Mouse (Mus musculus) midbrain, embryonic 14.5 days (tissue): ENCODE data around the gene Coro1c. TPM values are rescaled to one million over a fixed set of nuclear protein-coding genes. Genes with fewer than 3 reads are reported as not detected.

ENCODE experiments used
- ATAC-seq: fragments of 200-750 bp; cut with Nextera tagmentation; 2 replicates; pipeline ENCODE4 v1.8.0; 2017; ENCODE audit warnings: moderate number of reproducible peaks, moderate library complexity; ENCODE audit not compliant: low FRiP score, low TSS enrichment
- DNase-seq: peaks from one replicate; pipeline ENCODE4 v3.0.0-alpha.2; 2015
- H3K27ac ChIP-seq: fragments of 300-500 bp; sonication (generic); replicated peaks from 2 replicates; pipeline ENCODE4 v1.5.1; 2014; ENCODE audit warnings: mild to moderate bottlenecking, low read depth, low read length, moderate library complexity
- H3K27me3 ChIP-seq: fragments of 300-500 bp; sonication (generic); 2 replicates; pipeline ENCODE4 v1.6.1; 2014; ENCODE audit warnings: low read length, control low read depth, mixed read lengths; ENCODE audit not compliant: control insufficient read depth, insufficient read depth
- H3K36me3 ChIP-seq: fragments of 300-500 bp; sonication (generic); 2 replicates; pipeline ENCODE4 v1.6.1; 2014; ENCODE audit warnings: low read length, control low read depth; ENCODE audit not compliant: control insufficient read depth, insufficient read depth
- H3K4me1 ChIP-seq: fragments of 300-500 bp; sonication (generic); 2 replicates; pipeline ENCODE4 v1.6.1; 2014; ENCODE audit warnings: mild to moderate bottlenecking, antibody characterized with exemption, low read length, control low read depth; ENCODE audit not compliant: control insufficient read depth, insufficient read depth
- H3K4me2 ChIP-seq: fragments of 300-500 bp; sonication (generic); 2 replicates; pipeline ENCODE4 v1.6.1; 2014; ENCODE audit warnings: mild to moderate bottlenecking, low read length, moderate library complexity
- H3K4me3 ChIP-seq: fragments of 300-500 bp; sonication (generic); replicated peaks from 2 replicates; pipeline ENCODE4 v1.5.1; 2014; ENCODE audit warnings: low read depth, low read length
- H3K9ac ChIP-seq: fragments of 300-500 bp; sonication (generic); replicated peaks from 2 replicates; pipeline ENCODE4 v1.6.1; 2014; ENCODE audit warnings: mild to moderate bottlenecking, low read length, moderate library complexity
- H3K9me3 ChIP-seq: fragments of 300-500 bp; sonication (generic); 2 replicates; pipeline ENCODE4 v1.6.1; 2016; ENCODE audit warnings: low read length, control low read depth, mixed read lengths; ENCODE audit not compliant: control insufficient read depth
- WGBS: fragments of 180-500 bp; shearing (Covaris S2); extraction: QIAGEN DNeasy Blood & Tissue Kit; methylation state at CpG from one replicate; pipeline ENCODE4 v1.1.7; 2014; 5-methylcytosine and 5-hydroxymethylcytosine counted together
- polyA plus RNA-seq: library from polyadenylated mRNA; unstranded; fragments of >200 nt; fragmentation: Nextera tagmentation; extraction: Ambion mirVana; gene quantifications from 2 replicates; pipeline ENCODE4 v1.2.1, GENCODE M21; 2014

The Coro1c gene
- polyA plus RNA-seq, 1 experiment from 2014 or later: 201 TPM

DNA sequence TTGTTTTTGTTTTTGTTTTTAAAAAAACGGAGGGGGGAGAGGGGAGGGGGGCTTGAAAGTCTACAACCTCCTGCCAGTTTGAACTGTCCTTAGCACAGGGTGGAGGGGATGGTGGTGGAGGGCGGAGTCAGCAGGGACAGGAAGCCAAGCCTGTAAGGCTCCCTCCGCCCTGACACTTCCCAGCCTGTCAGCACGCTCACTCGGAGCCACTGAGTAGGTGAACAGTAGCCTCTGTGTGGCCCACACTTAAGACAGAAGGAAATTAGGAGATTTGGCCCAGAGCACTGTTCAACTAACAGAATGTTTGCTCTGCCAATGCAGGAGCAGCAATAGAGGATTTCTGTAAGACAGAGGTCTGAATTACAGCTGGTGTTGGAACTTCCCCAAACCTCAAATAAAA is 49.6 kb downstream of the Coro1c start:
- WGBS: 80% methylated on average over 5 of the region's 5 CpGs

DNA sequence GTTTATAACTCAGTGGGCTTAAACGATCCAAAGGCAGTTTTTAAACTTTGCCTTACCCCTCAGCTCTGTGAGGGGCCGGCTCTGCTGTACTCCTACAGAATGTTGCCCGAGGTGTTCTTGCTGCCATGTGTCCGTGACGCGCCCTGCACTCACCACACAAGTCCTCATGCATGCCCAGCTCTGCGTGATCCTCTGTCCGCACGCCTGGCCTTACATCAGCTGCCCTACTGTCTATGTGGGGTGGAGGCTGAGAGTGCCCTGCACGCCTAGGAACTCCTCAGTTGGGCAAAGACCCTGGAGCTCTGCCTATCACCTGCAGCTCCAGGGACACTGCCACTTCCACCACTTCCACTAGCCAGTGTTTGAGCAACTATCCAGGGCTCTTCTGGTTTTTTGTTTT is 50.0 kb downstream of the Coro1c start:
- H3K4me2 ChIP-seq: no peak overlapping the region
- H3K9ac ChIP-seq: no peak overlapping the region
- H3K4me1 ChIP-seq: peaks cover 30% of the 10 kb centered on the region
- no peaks in the 10 kb centered on the region for H3K27me3 ChIP-seq
- H3K4me3 ChIP-seq: no peak overlapping the region
- peaks cover 9% of the 10 kb centered on the region for H3K36me3 ChIP-seq
- WGBS: 83% methylated on average over 10 of the region's 10 CpGs
- no peak for DNase-seq
- H3K27ac ChIP-seq: no peak overlapping the region
- no peak for ATAC-seq
- no peaks in the 10 kb centered on the region for H3K9me3 ChIP-seq

More for the DNA sequence above, 49.6 kb downstream of the Coro1c start:
- no peak overlapping the region for H3K27ac ChIP-seq
- H3K9me3 ChIP-seq: no peaks in the 10 kb centered on the region
- ATAC-seq (no peak), DNase-seq (no peak)
- H3K9ac ChIP-seq: no peak overlapping the region
- no peak overlapping the region for H3K4me2 ChIP-seq
- peaks cover 13% of the 10 kb centered on the region for H3K36me3 ChIP-seq
- no peaks in the 10 kb centered on the region for H3K27me3 ChIP-seq
- peaks cover 30% of the 10 kb centered on the region for H3K4me1 ChIP-seq
- no peak overlapping the region for H3K4me3 ChIP-seq

DNA sequence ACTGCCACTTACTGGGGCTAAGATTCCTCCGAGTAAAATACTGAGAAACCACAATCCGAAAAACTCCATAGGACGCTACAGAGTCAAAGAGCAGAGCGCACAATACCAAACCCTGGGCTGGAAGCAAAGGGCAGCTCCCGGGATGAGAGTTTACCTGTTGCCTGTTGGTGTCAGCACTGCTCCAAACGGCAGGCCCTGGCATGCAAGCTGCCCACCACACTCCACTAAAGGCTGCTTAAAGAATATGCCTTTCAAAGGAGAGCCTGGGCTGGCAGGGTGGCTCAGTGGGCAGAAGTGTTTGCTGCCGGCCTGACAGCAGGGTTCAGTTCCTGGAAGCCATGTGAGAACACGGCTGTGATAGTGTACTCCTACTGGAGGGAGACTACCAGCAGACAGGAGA is 50.9 kb downstream of the Coro1c start:
- Histone ChIP-seq H3K9me3 (no peaks in the 10 kb centered on the region), H3K4me1 (peaks cover 30% of the 10 kb centered on the region), H3K4me3 (no peak overlapping the region), H3K27ac (no peak overlapping the region), H3K27me3 (no peaks in the 10 kb centered on the region), H3K9ac (no peak overlapping the region), H3K36me3 (0 out of 2 replicates have a peak, but pooled peaks cover 4% of the 10 kb centered on the region), H3K4me2 (no peak overlapping the region)
- DNase-seq: no peak
- no peak for ATAC-seq
- 71% methylated on average over 8 of the region's 8 CpGs for WGBS

DNA sequence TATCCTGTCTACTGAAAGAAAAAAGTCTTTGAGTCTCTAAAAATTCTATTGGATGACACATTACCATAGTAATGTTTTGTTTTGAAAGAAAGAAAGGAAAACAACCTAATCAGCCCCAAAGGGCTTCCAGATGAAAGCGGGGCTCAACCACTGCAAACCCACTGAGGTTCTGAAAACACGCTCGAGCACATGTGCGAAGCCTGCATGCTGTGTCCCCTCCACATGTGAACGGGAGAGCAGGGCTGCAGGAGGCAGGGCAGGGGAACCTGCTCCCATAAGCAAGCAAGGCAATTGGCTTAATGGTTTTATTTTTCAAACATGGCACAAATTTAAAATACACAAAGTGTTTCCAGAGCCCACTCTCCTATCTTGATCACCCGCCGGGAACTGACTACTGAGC is 51.9 kb downstream of the Coro1c start:
- no peak overlapping the region for H3K4me3 ChIP-seq
- 66% methylated on average over 7 of the region's 7 CpGs for WGBS
- peaks cover 9% of the 10 kb centered on the region for H3K36me3 ChIP-seq
- no peaks in the 10 kb centered on the region for H3K9me3 ChIP-seq
- DNase-seq (no peak), ATAC-seq (no peak)
- H3K27ac ChIP-seq: peak overlapping the region; percentile 78; the same call in 1 of the 2 replicates
- no peaks in the 10 kb centered on the region for H3K27me3 ChIP-seq
- H3K4me2 ChIP-seq: no peak overlapping the region
- no peak overlapping the region for H3K9ac ChIP-seq
- peaks cover 30% of the 10 kb centered on the region for H3K4me1 ChIP-seq

DNA sequence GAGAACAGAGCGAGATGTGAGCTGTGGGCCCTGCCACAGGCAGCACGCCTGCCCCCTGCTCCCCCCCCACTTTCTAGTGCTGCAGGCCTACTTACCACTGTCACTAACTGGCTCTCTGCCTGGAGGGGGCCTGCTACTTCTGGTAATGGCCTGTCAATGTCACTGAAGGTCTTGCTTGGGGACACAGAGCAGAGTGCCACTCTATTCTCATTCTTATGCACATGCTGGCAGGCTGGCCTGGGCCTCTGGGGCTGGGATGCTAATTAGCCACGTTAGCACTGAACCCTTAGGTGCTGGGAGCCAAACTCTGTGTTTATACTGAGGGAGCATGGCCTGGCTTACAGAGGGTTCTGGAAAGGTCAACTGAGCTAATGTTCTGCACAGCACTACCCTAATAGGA is 52.9 kb downstream of the Coro1c start:
- WGBS: 19% methylated on average over 3 of the region's 3 CpGs
- Histone ChIP-seq H3K27ac (peak overlapping the region; percentile 78), H3K4me3 (no peak overlapping the region), H3K4me2 (no peak overlapping the region), H3K27me3 (no peaks in the 10 kb centered on the region), H3K9ac (peak overlapping the region; percentile 26; the same call in 1 of the 2 replicates), H3K4me1 (peaks cover 30% of the 10 kb centered on the region), H3K36me3 (peaks cover 18% of the 10 kb centered on the region), H3K9me3 (no peaks in the 10 kb centered on the region)
- ATAC-seq (peak; percentile 59), DNase-seq (peak; percentile 71)

DNA sequence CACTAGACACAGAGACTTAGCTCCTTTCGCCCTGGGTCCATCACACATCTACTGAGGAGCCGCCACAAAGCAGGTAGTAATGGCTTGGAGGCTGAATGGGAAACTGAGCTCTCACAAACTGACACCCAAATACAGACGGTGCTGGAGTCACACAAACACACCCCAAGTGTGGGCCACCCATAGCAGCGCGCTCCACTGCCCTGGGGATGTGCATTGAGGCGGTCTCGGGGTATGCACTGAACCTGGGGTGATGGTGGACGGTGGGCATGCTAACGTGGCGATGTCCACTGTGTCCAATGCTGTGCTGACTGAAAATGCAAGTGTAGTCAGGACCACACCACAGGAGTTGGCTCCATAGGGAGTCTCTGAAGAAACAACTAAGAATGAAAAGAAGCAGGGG is 53.4 kb downstream of the Coro1c start:
- Histone ChIP-seq H3K4me1 (peaks cover 30% of the 10 kb centered on the region), H3K4me2 (no peak overlapping the region), H3K27me3 (no peaks in the 10 kb centered on the region), H3K36me3 (peaks cover 24% of the 10 kb centered on the region), H3K27ac (peak overlapping the region; percentile 78), H3K9ac (peak overlapping the region; percentile 26; the same call in 1 of the 2 replicates), H3K4me3 (no peak overlapping the region), H3K9me3 (no peaks in the 10 kb centered on the region)
- ATAC-seq: no peak
- DNase-seq: no peak
- WGBS: 87% methylated on average over 10 of the region's 10 CpGs

DNA sequence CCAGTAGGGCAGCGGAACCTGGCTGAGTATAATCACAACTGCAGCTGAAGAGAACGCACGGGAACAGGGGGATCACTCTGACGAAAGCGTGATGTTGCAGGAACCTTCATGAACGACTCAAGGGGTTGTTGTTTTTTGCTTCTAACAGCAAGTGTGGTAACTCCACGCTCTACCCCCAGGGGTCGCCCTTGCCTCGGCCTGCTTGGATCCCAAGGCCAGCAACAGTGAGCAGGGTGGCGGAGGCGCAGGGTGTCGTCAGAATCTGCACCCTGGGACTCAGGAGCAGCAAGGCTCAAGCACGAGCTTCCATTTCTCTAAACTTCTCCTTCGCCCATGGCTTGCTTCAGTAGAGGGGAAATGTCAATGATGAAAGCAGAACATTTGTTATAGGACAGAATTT is 54.1 kb downstream of the Coro1c start:
- Histone ChIP-seq H3K27ac (peak overlapping the region; percentile 78; the same call in 1 of the 2 replicates), H3K4me1 (peaks cover 30% of the 10 kb centered on the region)
- ATAC-seq: no peak

DNA sequence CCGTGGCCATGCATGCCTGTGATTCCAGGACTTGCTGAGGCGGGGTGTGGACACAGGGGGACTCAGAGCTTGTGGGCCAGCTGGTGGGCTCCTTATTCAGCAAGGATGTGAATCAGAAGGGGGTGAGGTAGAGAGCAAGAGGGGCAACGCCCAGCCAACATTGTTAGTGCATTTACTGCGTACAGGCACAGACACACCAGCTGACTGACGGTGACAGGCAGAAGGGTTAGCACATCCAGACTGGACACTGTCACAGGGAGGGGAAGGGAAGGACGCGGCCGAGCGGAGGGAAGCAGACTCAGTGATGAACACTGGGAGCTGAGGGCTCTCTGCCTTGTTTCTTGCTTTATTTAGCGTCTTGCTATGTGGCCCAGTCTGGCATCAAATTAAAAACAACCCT is 55.0 kb downstream of the Coro1c start:
- H3K4me1 ChIP-seq: peaks cover 27% of the 10 kb centered on the region
- DNase-seq (no peak), ATAC-seq (no peak)
- 94% methylated on average over 10 of the region's 10 CpGs for WGBS
- no peaks in the 10 kb centered on the region for H3K9me3 ChIP-seq
- no peak overlapping the region for H3K4me2 ChIP-seq
- H3K27me3 ChIP-seq: no peaks in the 10 kb centered on the region
- no peak overlapping the region for H3K9ac ChIP-seq
- H3K36me3 ChIP-seq: peaks cover 37% of the 10 kb centered on the region
- H3K27ac ChIP-seq: no peak overlapping the region
- H3K4me3 ChIP-seq: no peak overlapping the region

More for the DNA sequence above, 54.1 kb downstream of the Coro1c start:
- Histone ChIP-seq H3K4me2 (no peak overlapping the region), H3K9me3 (no peaks in the 10 kb centered on the region), H3K9ac (no peak overlapping the region), H3K27me3 (no peaks in the 10 kb centered on the region), H3K4me3 (no peak overlapping the region), H3K36me3 (peaks cover 30% of the 10 kb centered on the region)
- WGBS: 44% methylated on average over 14 of the region's 14 CpGs
- DNase-seq: peak; percentile 86

DNA sequence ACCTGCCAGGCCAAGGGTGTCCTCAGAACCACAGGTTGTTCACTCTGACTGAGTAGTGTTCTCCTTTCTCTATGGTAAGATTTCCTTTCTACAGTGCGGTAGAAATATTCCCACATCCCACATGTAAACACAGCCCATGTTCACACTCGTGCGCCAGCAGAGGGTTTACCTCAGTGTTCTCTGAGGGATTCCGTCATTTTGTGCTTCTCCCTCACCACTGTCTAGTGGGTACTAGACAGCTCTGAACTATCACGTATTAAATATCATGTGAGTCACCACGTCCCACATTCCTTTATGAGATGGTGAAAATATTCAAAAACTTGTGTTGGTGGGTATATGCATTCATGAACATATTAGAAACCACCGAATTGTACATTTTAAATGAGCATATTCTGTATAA is 56.1 kb downstream of the Coro1c start:
- Histone ChIP-seq H3K4me3 (no peak overlapping the region), H3K9me3 (no peaks in the 10 kb centered on the region), H3K27ac (no peak overlapping the region), H3K36me3 (peaks cover 47% of the 10 kb centered on the region), H3K4me1 (peaks cover 27% of the 10 kb centered on the region), H3K9ac (no peak overlapping the region), H3K4me2 (no peak overlapping the region), H3K27me3 (no peaks in the 10 kb centered on the region)
- 95% methylated on average over 7 of the region's 7 CpGs for WGBS
- ATAC-seq (no peak), DNase-seq (no peak)
